Mouse (Mus musculus) hindbrain, embryonic 10.5 days (tissue): ENCODE data around the gene Pyy. TPM values are rescaled to one million over a fixed set of nuclear protein-coding genes. Genes with fewer than 3 reads are reported as not detected.

Experiments
- polyA plus RNA-seq: library from polyadenylated mRNA; unstranded; fragments of >200 nt; fragmentation: Nextera tagmentation; extraction: Ambion mirVana; gene quantifications from 2 replicates; pipeline ENCODE4 v1.2.1, GENCODE M21; 2016

Pyy gene
- polyA plus RNA-seq, 1 experiment from 2014 or later: 0.50 TPM

Other genes with a start within 250 kb of the Pyy start
- gene Meox1, start 213.5 kb downstream of the Pyy start, polyA plus RNA-seq: 0.81 and 1.6 TPM in 2 replicates
- 1.1 and 1.3 TPM in 2 replicates for gene Sost, start 140.8 kb downstream of the Pyy start, polyA plus RNA-seq
- gene Cfap97d1, start 123.6 kb downstream of the Pyy start, polyA plus RNA-seq: not detected in 2 replicates
- 11.6 and 12.4 TPM in 2 replicates for gene Dusp3, start 120.8 kb downstream of the Pyy start, polyA plus RNA-seq
- 14.4 and 27.4 TPM in 2 replicates for gene Mpp3, start 79.4 kb downstream of the Pyy start, polyA plus RNA-seq
- 0.12 and 0.35 TPM in 2 replicates for gene Cd300lg, start 66.3 kb downstream of the Pyy start, polyA plus RNA-seq
- gene Mpp2, start 19.3 kb downstream of the Pyy start, polyA plus RNA-seq: 12.8 and 18.6 TPM in 2 replicates
- not detected in 2 replicates for gene Ppy, start 6.5 kb downstream of the Pyy start, polyA plus RNA-seq
- gene Nags, start 37.7 kb upstream of the Pyy start, polyA plus RNA-seq: 0.10 TPM in 1 of 2 replicates, not detected in the other
- 36.1 and 41.2 TPM in 2 replicates for gene Tmem101, start 48.6 kb upstream of the Pyy start, polyA plus RNA-seq
- 119 and 148 TPM in 2 replicates for gene Lsm12, start 77.5 kb upstream of the Pyy start, polyA plus RNA-seq
- 32.3 and 37.8 TPM in 2 replicates for gene G6pc3, start 81.8 kb upstream of the Pyy start, polyA plus RNA-seq
- gene Hdac5, start 122.3 kb upstream of the Pyy start, polyA plus RNA-seq: 70.3 and 101 TPM in 2 replicates
- 20.9 and 28.3 TPM in 2 replicates for gene BC030867, start 141.1 kb upstream of the Pyy start, polyA plus RNA-seq
- 0.08 TPM in 1 of 2 replicates, not detected in the other for gene Asb16, start 160.9 kb upstream of the Pyy start, polyA plus RNA-seq
- 52.3 and 69.6 TPM in 2 replicates for gene Tmub2, start 177.1 kb upstream of the Pyy start, polyA plus RNA-seq
- 16.8 and 18.7 TPM in 2 replicates for gene Atxn7l3, start 188.8 kb upstream of the Pyy start, polyA plus RNA-seq
- gene Ubtf, start 211.9 kb upstream of the Pyy start, polyA plus RNA-seq: 82.6 and 91.7 TPM in 2 replicates